Mouse (Mus musculus) C2C12 (cell line): ENCODE measurements around the gene Tmem151a. TPM values are rescaled to one million over a fixed set of nuclear protein-coding genes. Genes with fewer than 3 reads are reported as not detected.
"Not testable (repeated sequence)": the region's sequence is repeated elsewhere in the genome, so short reads cannot be mapped to it uniquely, and the experiment has no call there.

Experiments
- H3K27me3 ChIP-seq: one replicate; pipeline ENCODE4 v1.6.1; 2011; ENCODE audit not compliant: control insufficient read depth, insufficient read depth, insufficient read length
- H3K36me3 ChIP-seq: one replicate; pipeline ENCODE4 v1.6.1; 2011; ENCODE audit not compliant: control insufficient read depth, insufficient read depth
- H3K4me3 ChIP-seq: one replicate; pipeline ENCODE4 v1.5.1; 2011; ENCODE audit warnings: mild to moderate bottlenecking, control low read depth; ENCODE audit not compliant: poor library complexity, insufficient read depth, severe bottlenecking
- H3K79me2 ChIP-seq: one replicate; pipeline ENCODE4 v1.6.1; 2011; ENCODE audit not compliant: control insufficient read depth, insufficient read depth
- H3K79me3 ChIP-seq: one replicate; pipeline ENCODE4 v1.6.1; 2011; ENCODE audit warnings: low read depth, control low read depth
- H3ac ChIP-seq: one replicate; pipeline ENCODE3; 2011; ENCODE audit warnings: low read depth; ENCODE audit not compliant: control insufficient read depth, insufficient read length
- CEBPB ChIP-seq: IDR thresholded peaks from one replicate; pipeline ENCODE4 v1.6.1; 2011; ENCODE audit warnings: low read depth, mild to moderate bottlenecking, control low read depth, moderate library complexity
- CTCF ChIP-seq: IDR thresholded peaks from one replicate; pipeline ENCODE4 v1.5.1; 2011; ENCODE audit not compliant: control insufficient read depth, insufficient read depth, insufficient read length
- FOSL1 ChIP-seq: IDR thresholded peaks from one replicate; pipeline ENCODE4 v1.8.0; 2011; ENCODE audit warnings: mild to moderate bottlenecking, low read length; ENCODE audit not compliant: poor library complexity, insufficient read depth, severe bottlenecking
- MAX ChIP-seq: IDR thresholded peaks from one replicate; pipeline ENCODE4 v1.6.1; 2011; ENCODE audit warnings: mild to moderate bottlenecking, control low read depth
- MYOD1 ChIP-seq: IDR thresholded peaks from one replicate; pipeline ENCODE4 v1.6.1; 2011; ENCODE audit warnings: low read depth; ENCODE audit not compliant: control insufficient read depth, insufficient read length
- MYOG ChIP-seq: IDR thresholded peaks from one replicate; pipeline ENCODE4 v1.6.1; 2011; ENCODE audit not compliant: control insufficient read depth, insufficient read length; ENCODE audit errors: extremely low read depth
- USF1 ChIP-seq: IDR thresholded peaks from one replicate; pipeline ENCODE4 v1.6.1; 2011; ENCODE audit warnings: low read depth, mild to moderate bottlenecking, control low read depth, moderate library complexity
- polyA plus RNA-seq: library from polyadenylated mRNA; unstranded; fragments of >200 nt; fragmentation: generic; extraction: Trizol; gene quantifications from one replicate; pipeline ENCODE4 v1.2.1, GENCODE M21; 2012; ENCODE audit warnings: missing spikeins

Tmem151a gene
- polyA plus RNA-seq, 1 experiment: 4.6 TPM

GRCm38 (mm10) chr19:5087884-5088728 lies 2.8 kb upstream of the Tmem151a start, which contains the start of gene Yif1a:
Gene Yif1a (plus strand): TSS chr19:5088538.
- peak within 1 kb of the TSS; percentile 73 for H3ac ChIP-seq
- H3K36me3 ChIP-seq: peaks cover 3% of the 10 kb centered on the region
- H3K79me3 ChIP-seq: no peaks in the 10 kb centered on the region
- no peaks in the 10 kb centered on the region for H3K27me3 ChIP-seq
- TF ChIP-seq USF1 (no peak), MAX (peak; percentile 66), FOSL1 (no peak), CTCF (peak; percentile 40), MYOD1 (no peak), MYOG (no peak), CEBPB (no peak)
- H3K4me3 ChIP-seq: peak within 1 kb of the TSS; percentile 86
- H3K79me2 ChIP-seq: peaks cover 13% of the 10 kb centered on the region

- not testable (repeated sequence) for H3K27me3 ChIP-seq, H3K79me3 ChIP-seq, H3K36me3 ChIP-seq, H3K4me3 ChIP-seq, H3ac ChIP-seq
- peaks cover 13% of the 10 kb centered on the region for H3K79me2 ChIP-seq
These were observed 1.2 kb upstream of the Tmem151a start for GRCm38 (mm10) chr19:5086533-5086932.

- Histone ChIP-seq H3K79me2 (peaks cover 13% of the 10 kb centered on the region), H3K27me3 (no peaks in the 10 kb centered on the region), H3K36me3 (peaks cover 3% of the 10 kb centered on the region), H3K79me3 (no peaks in the 10 kb centered on the region), H3ac (peak overlapping the region; percentile 64), H3K4me3 (peak overlapping the region; percentile 38)
- TF ChIP-seq USF1: no peak
- TF ChIP-seq FOSL1: no peak
- no peak for TF ChIP-seq MYOD1
- TF ChIP-seq MYOG: no peak
- no peak for TF ChIP-seq CEBPB
- TF ChIP-seq CTCF: no peak
- no peak for TF ChIP-seq MAX
These were observed 542 bp downstream of the Tmem151a start for GRCm38 (mm10) chr19:5084834-5085144.

- no peaks in the 10 kb centered on the region for H3K27me3 ChIP-seq
- H3K79me2 ChIP-seq: peaks cover 7% of the 10 kb centered on the region
- peak overlapping the region; percentile 64 for H3ac ChIP-seq
- TF ChIP-seq USF1: no peak
- no peak for TF ChIP-seq MYOG
- TF ChIP-seq MYOD1: no peak
- no peak for TF ChIP-seq CTCF
- TF ChIP-seq MAX: no peak
- no peak for TF ChIP-seq FOSL1
- no peak for TF ChIP-seq CEBPB
- no peaks in the 10 kb centered on the region for H3K36me3 ChIP-seq
- no peaks in the 10 kb centered on the region for H3K79me3 ChIP-seq
- H3K4me3 ChIP-seq: peak overlapping the region; percentile 38
These were observed 1.1 kb downstream of the Tmem151a start for GRCm38 (mm10) chr19:5083961-5084833.

- Histone ChIP-seq H3K79me2 (no peaks in the 10 kb centered on the region), H3K4me3 (no peak overlapping the region), H3ac (peak overlapping the region; percentile 6), H3K27me3 (no peaks in the 10 kb centered on the region), H3K79me3 (no peaks in the 10 kb centered on the region), H3K36me3 (no peaks in the 10 kb centered on the region)
- TF ChIP-seq CEBPB: no peak
- TF ChIP-seq MAX: no peak
- no peak for TF ChIP-seq FOSL1
- TF ChIP-seq USF1: no peak
- TF ChIP-seq MYOG: no peak
These were observed 2.7 kb downstream of the Tmem151a start for GRCm38 (mm10) chr19:5082596-5082995.
